Comparison of ENCODE assay signal across 2 mouse cellular contexts in genomic region chr5:108427186-108427585, GRCm38 (mm10).
TF ChIP-seq lines count a peak whose summit lies in the region.

No protein-coding gene starts in this region.

TF ChIP-seq in C2C12, 6 proteins besides CTCF, POLR2A, EP300 and RAD21 (continued from another document):
- TF ChIP-seq MYOD1 (IDR thresholded peaks at IDR 0.05; ENCODE audit: control insufficient read depth, insufficient read length, low read depth) (no peak), CEBPB (IDR thresholded peaks at IDR 0.05; ENCODE audit: low read depth) (no peak), MYOG (IDR thresholded peaks at IDR 0.05; ENCODE audit: control insufficient read depth, extremely low read depth, insufficient read length) (no peak), USF1 (IDR thresholded peaks at IDR 0.05; ENCODE audit: low read depth) (no peak)

TF ChIP-seq in ES-E14, 5 proteins besides CTCF, POLR2A, EP300 and RAD21 (continued from another document):
- TF ChIP-seq ZNF384 (IDR thresholded peaks at IDR 0.05; ENCODE audit: low read depth, low read length): no peak
